Mouse (Mus musculus): ENCODE data around the gene Gpat2. TPM values are rescaled to one million over a fixed set of nuclear protein-coding genes. Genes with fewer than 3 reads are reported as not detected.
A peak's percentile ranks its signal among the peaks of the same experiment; 100 is the strongest.

The Gpat2 gene
- total RNA-seq, 2 experiments from 2014 or later = 0.29 TPM; not detected in 1

GRCm38 (mm10) chr2:127437697-127438096 lies 12.7 kb downstream of the Gpat2 start:
- no peak for DNase-seq (ENCODE audit: low spot score in 2 of 2)

GRCm38 (mm10) chr2:127444055-127444789 lies 19.2 kb downstream of the Gpat2 start, which contains the start of gene Fahd2a:
Gene Fahd2a, minus strand, starts transcription at chr2:127444565.
- peak; percentile 85 to 91 for DNase-seq (ENCODE audit: low spot score in 2 of 2)

- no peak for DNase-seq (ENCODE audit: low spot score in 2 of 2)
These were observed 21.8 kb downstream of the Gpat2 start for GRCm38 (mm10) chr2:127446847-127447246.

- no peak for DNase-seq (ENCODE audit: low spot score in 2 of 2)
These were observed 24.7 kb downstream of the Gpat2 start for GRCm38 (mm10) chr2:127449691-127450090.

- DNase-seq (ENCODE audit: low spot score in 2 of 2) = no peak
These were observed 26.7 kb downstream of the Gpat2 start for GRCm38 (mm10) chr2:127451748-127452147.

GRCm38 (mm10) chr2:127453141-127453540 lies 28.1 kb downstream of the Gpat2 start:
- DNase-seq (ENCODE audit: low spot score in 2 of 2) = no peak

- DNase-seq (ENCODE audit: low spot score in 2 of 2) = peak; percentile 65 to 79
These were observed 28.8 kb downstream of the Gpat2 start for GRCm38 (mm10) chr2:127453764-127454163.

- DNase-seq (ENCODE audit: low spot score in 2 of 2) = no peak
These were observed 34.3 kb downstream of the Gpat2 start for GRCm38 (mm10) chr2:127459341-127459740.

GRCm38 (mm10) chr2:127461351-127461750 lies 36.4 kb downstream of the Gpat2 start:
- DNase-seq (ENCODE audit: low spot score in 2 of 2) = no peak

GRCm38 (mm10) chr2:127462314-127462713 lies 37.3 kb downstream of the Gpat2 start:
- peak; percentile 61 to 80 for DNase-seq (ENCODE audit: low spot score in 2 of 2)

- no peak for DNase-seq (ENCODE audit: low spot score in 2 of 2)
These were observed 45.2 kb downstream of the Gpat2 start for GRCm38 (mm10) chr2:127470183-127470582.

- no peak for DNase-seq (ENCODE audit: low spot score in 2 of 2)
These were observed 45.7 kb downstream of the Gpat2 start for GRCm38 (mm10) chr2:127470661-127471060.

GRCm38 (mm10) chr2:127471281-127471680 lies 46.3 kb downstream of the Gpat2 start:
- DNase-seq (ENCODE audit: low spot score in 2 of 2) = no peak

- DNase-seq (ENCODE audit: low spot score in 2 of 2) = no peak
These were observed 47.3 kb downstream of the Gpat2 start for GRCm38 (mm10) chr2:127472279-127472678.

GRCm38 (mm10) chr2:127479210-127479609 lies 54.2 kb downstream of the Gpat2 start:
- DNase-seq (ENCODE audit: low spot score in 2 of 2) = no peak

- DNase-seq (ENCODE audit: low spot score in 2 of 2) = no peak
These were observed 54.8 kb downstream of the Gpat2 start for GRCm38 (mm10) chr2:127479763-127480162.

- no peak for DNase-seq (ENCODE audit: low spot score in 2 of 2)
These were observed 57.0 kb downstream of the Gpat2 start for GRCm38 (mm10) chr2:127481841-127482532.

- peak in 1 of 2 experiments; percentile 36 for DNase-seq (ENCODE audit: low spot score in 2 of 2)
These were observed 57.5 kb downstream of the Gpat2 start for GRCm38 (mm10) chr2:127482533-127482911.

GRCm38 (mm10) chr2:127483001-127483400 lies 58.0 kb downstream of the Gpat2 start:
- no peak for DNase-seq (ENCODE audit: low spot score in 2 of 2)

- DNase-seq (ENCODE audit: low spot score in 2 of 2) = peak in 1 of 2 experiments; percentile 32
These were observed 59.6 kb downstream of the Gpat2 start for GRCm38 (mm10) chr2:127484476-127485170.

Measured in layer of hippocampus, postnatal 14 days (tissue).